Mouse (Mus musculus) liver, embryonic 16.5 days (tissue): ENCODE measurements around the gene Gm28230. TPM values are rescaled to one million over a fixed set of nuclear protein-coding genes. Genes with fewer than 3 reads are reported as not detected.

Source experiments
- ATAC-seq: fragments of 200-750 bp; cut with Nextera tagmentation; 2 replicates; pipeline ENCODE4 v1.8.0; 2017; ENCODE audit warnings: low read depth, mild to moderate bottlenecking, moderate number of reproducible peaks, moderate library complexity
- H3K27ac ChIP-seq: fragments of 300-500 bp; sonication (generic); 2 replicates; pipeline ENCODE4 v1.5.1; 2014; ENCODE audit warnings: mild to moderate bottlenecking, low read length
- H3K27me3 ChIP-seq: fragments of 300-500 bp; sonication (generic); 2 replicates; pipeline ENCODE4 v1.6.1; 2014; ENCODE audit warnings: low read depth, low read length, mixed read lengths; ENCODE audit not compliant: control insufficient read depth, insufficient read depth
- H3K36me3 ChIP-seq: fragments of 300-500 bp; sonication (generic); 2 replicates; pipeline ENCODE4 v1.6.1; 2014; ENCODE audit warnings: mild to moderate bottlenecking; ENCODE audit not compliant: control insufficient read depth, insufficient read depth
- H3K4me1 ChIP-seq: fragments of 300-500 bp; sonication (generic); 2 replicates; pipeline ENCODE4 v1.6.1; 2014; ENCODE audit warnings: low read depth, low read length, mixed read lengths; ENCODE audit not compliant: control insufficient read depth
- H3K4me2 ChIP-seq: fragments of 300-500 bp; sonication (generic); 2 replicates; pipeline ENCODE4 v1.6.1; 2014; ENCODE audit warnings: low read depth, low read length, mixed read lengths
- H3K4me3 ChIP-seq: fragments of 300-500 bp; sonication (generic); 2 replicates; pipeline ENCODE4 v1.5.1; 2014; ENCODE audit warnings: low read depth, mild to moderate bottlenecking, low read length
- H3K9ac ChIP-seq: fragments of 300-500 bp; sonication (generic); 2 replicates; pipeline ENCODE4 v1.6.1; 2014; ENCODE audit warnings: low read depth, low read length
- H3K9me3 ChIP-seq: fragments of 300-500 bp; sonication (generic); replicated peaks from 2 replicates; pipeline ENCODE4 v1.6.1; 2016; ENCODE audit warnings: low read length; ENCODE audit not compliant: control insufficient read depth
- WGBS: fragments of 180-500 bp; shearing (Covaris S2); extraction: QIAGEN DNeasy Blood & Tissue Kit; methylation state at CpG from one replicate; pipeline ENCODE4 v1.1.7; 2014; ENCODE audit not compliant: insufficient replicate concordance; 5-methylcytosine and 5-hydroxymethylcytosine counted together
- polyA plus RNA-seq: library from polyadenylated mRNA; unstranded; fragments of >200 nt; fragmentation: Nextera tagmentation; extraction: Ambion mirVana; gene quantifications from 2 replicates; pipeline ENCODE4 v1.2.1, GENCODE M21; 2015

Gene Gm28230
- not detected in 2 replicates for polyA plus RNA-seq

DNA sequence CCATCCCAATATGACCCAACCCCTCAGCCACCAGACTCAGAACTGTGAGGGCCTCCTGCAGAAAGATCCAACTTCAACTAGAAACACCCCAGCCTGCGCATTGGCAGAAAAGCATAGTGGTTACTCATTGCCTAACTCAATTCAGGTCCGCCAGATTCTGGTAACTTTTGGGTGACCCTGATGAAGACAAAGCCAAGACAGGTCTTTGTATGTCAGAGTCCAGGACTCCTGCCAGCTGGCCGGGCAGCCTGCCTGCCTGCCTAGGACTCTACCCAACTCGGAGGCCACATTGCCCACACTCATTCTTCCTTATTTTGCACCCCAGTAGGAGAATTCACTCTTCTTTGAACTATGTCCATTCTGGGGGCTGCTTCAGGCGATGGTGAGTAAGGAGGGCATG lies at the start of gene Gm28230:
Gene Gm28230, plus strand, starts transcription at position 178 of the 400 bp plus-strand sequence.
- Histone ChIP-seq H3K27me3 (peaks cover 92% of the 10 kb centered on the region), H3K4me2 (peak within 1 kb of the TSS; percentile 8), H3K4me3 (no peak within 1 kb of the TSS), H3K36me3 (no peaks in the 10 kb centered on the region), H3K27ac (no peak within 1 kb of the TSS), H3K9ac (no peak within 1 kb of the TSS), H3K4me1 (no peaks in the 10 kb centered on the region), H3K9me3 (no peaks in the 10 kb centered on the region)
- no peak for ATAC-seq
- 41% methylated on average over 5 of the region's 5 CpGs for WGBS

DNA sequence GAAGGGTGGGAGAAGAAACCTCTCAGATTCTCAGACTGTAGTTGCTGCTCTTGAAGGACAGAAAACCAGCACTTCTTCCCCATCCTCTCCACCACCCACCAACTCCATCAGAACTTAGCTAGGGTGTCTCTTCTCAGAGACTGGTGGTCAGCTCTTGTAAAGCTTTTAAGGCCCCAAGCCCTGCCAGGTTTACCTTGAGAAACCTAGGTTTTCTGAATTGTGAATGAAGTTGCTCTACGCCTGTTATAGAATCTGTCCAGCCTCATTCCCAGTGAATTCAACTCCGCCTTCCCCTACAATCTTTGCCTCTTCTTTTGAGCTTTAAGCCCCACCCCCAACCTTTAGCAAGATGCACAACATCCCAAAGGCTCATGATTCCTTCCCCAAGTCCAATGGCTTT lies 49.4 kb upstream of the Gm28230 start:
- Histone ChIP-seq H3K4me3 (no peak overlapping the region), H3K9ac (no peak overlapping the region), H3K4me1 (no peaks in the 10 kb centered on the region), H3K27ac (no peak overlapping the region), H3K36me3 (no peaks in the 10 kb centered on the region), H3K4me2 (no peak overlapping the region), H3K27me3 (peaks cover 97% of the 10 kb centered on the region), H3K9me3 (no peaks in the 10 kb centered on the region)
- 13% methylated on average over 2 of the region's 2 CpGs for whole genome bisulfite sequencing
- ATAC-seq = no peak

DNA sequence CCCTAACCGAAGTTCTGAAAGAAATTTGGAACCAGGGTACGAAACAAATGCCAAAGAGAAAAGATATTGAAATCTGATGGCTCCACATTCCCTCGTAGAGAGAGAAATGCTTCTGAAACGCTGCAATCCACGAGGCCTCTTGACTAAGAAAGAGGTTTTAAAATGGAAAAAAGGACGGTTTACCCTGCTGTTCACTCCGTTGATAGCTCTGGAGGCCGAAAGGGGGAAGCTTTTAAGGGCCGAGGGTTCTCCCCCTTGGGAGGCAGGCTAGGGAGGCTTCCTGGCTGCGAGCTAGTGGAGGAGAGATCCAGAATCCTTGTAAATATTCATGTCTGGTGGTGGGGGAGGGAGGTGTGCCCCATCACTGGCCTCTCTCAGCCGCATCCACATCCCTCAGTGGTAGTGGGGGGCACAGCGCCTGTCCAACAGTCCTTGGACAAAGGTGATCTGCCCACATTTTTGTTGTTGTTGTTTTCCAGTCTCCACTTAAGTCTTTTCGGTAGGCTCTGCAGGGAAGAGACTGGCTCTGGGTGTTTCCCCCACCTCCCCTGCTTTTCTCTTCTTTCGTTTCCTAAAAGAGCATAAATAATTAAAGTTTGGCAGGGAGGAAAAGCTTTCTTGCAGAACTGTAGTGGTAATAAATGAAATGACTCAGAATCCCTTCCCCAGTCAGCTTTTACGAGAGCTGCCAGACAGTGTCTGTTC lies 47.5 kb upstream of the Gm28230 start, which contains the start of gene Hoxd11:
Gene Hoxd11, plus strand, starts transcription at position 667 of the 705 bp plus-strand sequence.
- Histone ChIP-seq H3K27ac (no peak within 1 kb of the TSS), H3K36me3 (no peaks in the 10 kb centered on the region), H3K4me1 (peaks cover 3% of the 10 kb centered on the region), H3K9ac (no peak within 1 kb of the TSS), H3K9me3 (no peaks in the 10 kb centered on the region), H3K4me3 (no peak within 1 kb of the TSS), H3K4me2 (no peak within 1 kb of the TSS), H3K27me3 (peaks cover 97% of the 10 kb centered on the region)
- 1% methylated on average over 15 of the region's 15 CpGs for WGBS
- ATAC-seq = no peak

DNA sequence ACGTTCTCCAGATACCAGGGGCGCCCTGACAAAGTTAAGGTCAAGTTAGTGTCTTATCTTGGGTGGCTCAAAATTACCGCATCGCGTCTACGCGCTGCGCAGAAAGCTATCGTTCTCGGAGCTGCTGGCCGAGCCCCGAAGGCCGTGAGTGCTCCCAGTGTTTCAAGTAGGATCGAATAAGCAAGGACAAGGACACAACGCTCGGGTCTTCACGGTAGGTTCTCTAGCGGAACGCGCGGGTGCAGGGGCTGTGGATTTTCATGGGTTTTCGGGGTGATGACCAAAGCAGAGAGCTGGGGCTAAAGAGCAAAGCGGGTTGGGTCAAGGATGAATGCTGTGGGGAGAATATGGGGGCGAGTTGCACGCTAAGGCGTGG lies 46.9 kb upstream of the Gm28230 start:
- Histone ChIP-seq H3K36me3 (no peaks in the 10 kb centered on the region), H3K9me3 (no peaks in the 10 kb centered on the region), H3K27ac (no peak overlapping the region), H3K27me3 (peaks cover 97% of the 10 kb centered on the region), H3K4me2 (no peak overlapping the region), H3K4me3 (no peak overlapping the region), H3K9ac (no peak overlapping the region), H3K4me1 (peaks cover 3% of the 10 kb centered on the region)
- under 1% methylated on average over 26 of the region's 26 CpGs for WGBS
- no peak for ATAC-seq

DNA sequence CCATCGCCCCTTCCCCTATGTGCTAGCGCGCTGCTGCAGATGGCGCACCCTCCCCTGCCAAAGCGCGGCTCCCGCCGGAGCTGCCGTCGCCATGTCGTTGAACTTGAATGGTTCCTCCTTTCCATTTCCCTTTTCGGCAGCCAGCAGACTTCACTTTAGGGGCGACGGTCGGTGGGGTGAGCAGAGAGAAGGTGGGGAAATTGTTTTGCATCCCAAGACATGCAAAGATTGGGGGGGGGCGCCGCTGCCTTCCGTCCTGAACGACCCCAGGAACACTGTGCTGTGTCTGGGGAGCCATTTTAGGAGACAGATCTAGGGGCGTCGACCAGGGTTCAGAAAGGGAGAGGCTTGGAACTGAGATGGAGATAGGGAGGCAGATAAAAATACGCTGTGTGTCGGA lies 46.5 kb upstream of the Gm28230 start:
- Histone ChIP-seq H3K4me3 (no peak overlapping the region), H3K9ac (no peak overlapping the region), H3K27me3 (peaks cover 97% of the 10 kb centered on the region), H3K4me2 (no peak overlapping the region), H3K4me1 (peaks cover 3% of the 10 kb centered on the region), H3K27ac (no peak overlapping the region), H3K36me3 (no peaks in the 10 kb centered on the region), H3K9me3 (no peaks in the 10 kb centered on the region)
- no peak for ATAC-seq
- 1% methylated on average over 23 of the region's 23 CpGs for WGBS

DNA sequence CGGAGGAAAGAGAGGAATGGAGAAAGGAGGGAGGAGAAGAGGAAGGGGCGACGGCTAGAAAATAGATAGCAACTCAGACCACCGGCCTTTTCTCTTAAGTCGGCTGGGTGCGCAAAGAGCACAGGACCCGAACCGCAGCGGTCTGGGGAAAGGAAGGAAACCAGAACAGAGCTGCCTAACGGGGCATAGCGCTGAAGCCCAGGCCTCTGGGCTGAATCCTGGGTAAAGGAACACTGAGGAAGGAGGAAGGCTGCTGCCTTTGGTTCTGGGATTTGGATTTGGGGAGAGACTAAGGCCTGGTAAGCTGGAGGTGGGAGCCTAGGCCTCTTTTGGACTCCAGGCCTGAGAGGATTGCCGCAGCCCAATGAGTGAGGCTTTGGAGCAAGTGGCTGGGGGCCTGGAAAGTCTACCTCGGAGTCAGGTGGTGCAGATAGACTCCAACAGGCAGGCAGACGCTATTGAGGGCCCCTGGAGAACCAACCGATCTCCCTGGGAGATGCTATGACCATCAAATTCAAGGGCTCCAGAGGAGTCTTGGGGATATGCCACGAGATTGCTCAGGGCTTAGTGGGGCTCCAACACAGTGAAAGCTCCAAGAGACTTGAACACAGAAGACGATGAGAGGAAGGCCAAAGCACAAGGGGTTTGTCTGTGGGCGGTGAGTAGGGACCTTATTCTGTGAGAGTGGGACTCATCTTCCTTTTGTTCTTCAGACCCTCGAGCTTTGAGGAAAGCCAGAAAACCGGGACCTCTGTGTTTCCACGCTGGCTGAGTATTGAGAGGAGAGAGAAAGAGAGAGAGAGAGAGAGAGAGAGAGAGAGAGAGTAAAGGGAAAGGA lies 45.7 kb upstream of the Gm28230 start:
- Histone ChIP-seq H3K4me1 (peaks cover 3% of the 10 kb centered on the region), H3K9me3 (no peaks in the 10 kb centered on the region), H3K27me3 (peaks cover 95% of the 10 kb centered on the region), H3K4me2 (no peak overlapping the region), H3K9ac (no peak overlapping the region), H3K36me3 (no peaks in the 10 kb centered on the region), H3K4me3 (no peak overlapping the region), H3K27ac (no peak overlapping the region)
- WGBS = 2% methylated on average over 21 of the region's 21 CpGs
- no peak for ATAC-seq

DNA sequence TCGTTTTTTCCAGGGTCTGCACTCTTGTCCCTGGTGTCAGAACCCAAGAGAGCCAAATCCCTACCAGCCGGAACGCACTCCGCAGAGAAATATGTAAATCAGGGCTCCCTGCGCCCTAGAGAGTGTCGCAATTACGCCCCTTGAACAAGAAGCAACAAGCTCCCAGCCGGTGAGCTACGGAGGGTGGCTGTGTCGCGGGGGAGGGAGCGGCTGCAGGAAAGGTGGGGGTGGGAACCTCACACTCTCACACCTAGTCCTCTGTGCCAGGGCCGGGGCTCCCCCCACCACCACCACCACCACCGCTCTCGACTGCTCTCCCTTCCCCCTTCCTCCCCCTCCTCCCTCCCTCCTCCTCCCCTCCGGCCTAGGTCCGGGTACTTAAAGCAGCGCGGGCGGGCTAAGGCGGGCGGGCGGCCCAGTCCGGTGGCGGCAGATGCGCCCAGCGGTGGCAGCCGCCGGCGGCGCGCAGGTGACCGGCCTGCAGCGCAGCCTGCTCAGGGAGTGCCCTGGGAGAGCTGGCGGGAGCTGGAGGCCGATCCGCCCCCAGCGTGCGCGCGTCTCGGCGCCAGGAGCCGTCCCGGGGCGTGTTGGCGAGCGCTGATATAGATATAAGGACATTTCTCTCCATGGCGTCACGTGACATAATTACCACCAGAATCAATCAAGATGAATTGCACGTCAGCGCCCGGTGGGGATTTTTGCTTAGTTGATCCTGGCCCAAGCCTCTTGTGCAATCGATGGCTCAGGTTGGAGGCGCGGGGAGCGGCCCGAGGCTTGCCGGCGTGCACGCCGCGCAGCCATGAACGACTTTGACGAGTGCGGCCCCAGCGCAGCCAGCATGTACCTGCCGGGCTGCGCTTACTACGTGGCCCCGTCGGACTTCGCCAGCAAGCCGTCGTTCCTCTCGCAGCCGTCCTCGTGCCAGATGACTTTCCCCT lies 44.7 kb upstream of the Gm28230 start:
- Histone ChIP-seq H3K27me3 (peaks cover 92% of the 10 kb centered on the region), H3K9me3 (no peaks in the 10 kb centered on the region), H3K9ac (no peak overlapping the region), H3K36me3 (no peaks in the 10 kb centered on the region), H3K4me1 (peaks cover 3% of the 10 kb centered on the region), H3K4me3 (no peak overlapping the region; the same call in 1 of the 2 replicates), H3K4me2 (no peak overlapping the region), H3K27ac (no peak overlapping the region)
- ATAC-seq = no peak
- WGBS = under 1% methylated on average over 73 of the region's 78 CpGs

DNA sequence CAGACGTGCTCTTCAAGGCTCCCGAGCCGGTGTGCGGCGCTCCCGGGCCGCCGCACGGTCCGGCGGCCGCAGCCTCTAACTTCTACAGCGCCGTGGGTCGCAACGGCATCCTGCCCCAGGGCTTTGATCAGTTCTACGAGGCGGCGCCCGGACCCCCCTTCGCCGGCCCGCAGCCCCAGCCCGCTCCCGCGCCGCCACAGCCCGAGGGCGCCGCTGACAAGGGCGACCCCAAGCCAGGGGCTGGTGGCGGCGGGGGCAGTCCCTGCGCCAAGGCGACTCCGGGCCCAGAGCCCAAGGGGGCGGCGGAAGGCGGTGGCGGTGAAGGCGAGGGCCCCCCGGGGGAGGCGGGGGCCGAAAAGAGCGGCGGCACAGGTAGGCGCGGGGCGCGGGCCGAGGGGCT lies 43.7 kb upstream of the Gm28230 start:
- H3K9ac ChIP-seq = no peak overlapping the region
- no peak overlapping the region for H3K27ac ChIP-seq
- no peak overlapping the region for H3K4me2 ChIP-seq
- H3K4me3 ChIP-seq = no peak overlapping the region
- H3K36me3 ChIP-seq = no peaks in the 10 kb centered on the region
- H3K4me1 ChIP-seq = peaks cover 3% of the 10 kb centered on the region
- no peaks in the 10 kb centered on the region for H3K9me3 ChIP-seq
- no peak for ATAC-seq
- WGBS = 2% methylated on average over 43 of the region's 51 CpGs
- H3K27me3 ChIP-seq = peaks cover 94% of the 10 kb centered on the region
